Mouse (Mus musculus): Measurements from ENCODE around the gene Kif26b. TPM values are rescaled to one million over a fixed set of nuclear protein-coding genes. Genes with fewer than 3 reads are reported as not detected.

Gene Kif26b
- total and polyA plus RNA-seq, 2 experiments from 2014 or later: 3.4 to 33.7 TPM

GRCm38 (mm10) chr1:178942251-178942963 lies 413.5 kb downstream of the Kif26b start:
- no peak overlapping the region for H3K9ac ChIP-seq
- H3K27ac ChIP-seq (ENCODE audit: low read depth, low read length): no peak overlapping the region
- H3K36me3 ChIP-seq (ENCODE audit: insufficient read depth): no peaks in the 10 kb centered on the region
- DNase-seq (no peak), ATAC-seq (no peak)
- no peak for TF ChIP-seq CTCF (IDR thresholded peaks at IDR 0.05; ENCODE audit: low read depth)
- no peaks in the 10 kb centered on the region for H3K4me1 ChIP-seq (ENCODE audit: insufficient read depth)
- WGBS: 45% methylated on average over 7 of the region's 7 CpGs
- H3K27me3 ChIP-seq (ENCODE audit: insufficient read depth, low read length): no peaks in the 10 kb centered on the region
- H3K4me3 ChIP-seq (ENCODE audit: low read depth, low read length): no peak overlapping the region
- H3K4me2 ChIP-seq (ENCODE audit: low read depth): no peak overlapping the region
- no peaks in the 10 kb centered on the region for H3K9me3 ChIP-seq (ENCODE audit: low read length)

- no peak overlapping the region for H3K4me3 ChIP-seq (ENCODE audit: low read depth, low read length)
- no peaks in the 10 kb centered on the region for H3K36me3 ChIP-seq (ENCODE audit: insufficient read depth)
- 76% methylated on average over 12 of the region's 12 CpGs for WGBS
- H3K27ac ChIP-seq (ENCODE audit: low read depth, low read length): no peak overlapping the region
- TF ChIP-seq CTCF (IDR thresholded peaks at IDR 0.05; ENCODE audit: low read depth): no peak
- no peaks in the 10 kb centered on the region for H3K4me1 ChIP-seq (ENCODE audit: insufficient read depth)
- H3K9me3 ChIP-seq (ENCODE audit: low read length): 0 out of 2 replicates have a peak, but pooled peaks cover 4% of the 10 kb centered on the region
- H3K27me3 ChIP-seq (ENCODE audit: insufficient read depth, low read length): no peaks in the 10 kb centered on the region
- no peak overlapping the region for H3K4me2 ChIP-seq (ENCODE audit: low read depth)
- ATAC-seq: no peak
- H3K9ac ChIP-seq: no peak overlapping the region
- DNase-seq: no peak
Measured at GRCm38 (mm10) chr1:178952910-178953309, 424.0 kb downstream of the Kif26b start.

DNA sequence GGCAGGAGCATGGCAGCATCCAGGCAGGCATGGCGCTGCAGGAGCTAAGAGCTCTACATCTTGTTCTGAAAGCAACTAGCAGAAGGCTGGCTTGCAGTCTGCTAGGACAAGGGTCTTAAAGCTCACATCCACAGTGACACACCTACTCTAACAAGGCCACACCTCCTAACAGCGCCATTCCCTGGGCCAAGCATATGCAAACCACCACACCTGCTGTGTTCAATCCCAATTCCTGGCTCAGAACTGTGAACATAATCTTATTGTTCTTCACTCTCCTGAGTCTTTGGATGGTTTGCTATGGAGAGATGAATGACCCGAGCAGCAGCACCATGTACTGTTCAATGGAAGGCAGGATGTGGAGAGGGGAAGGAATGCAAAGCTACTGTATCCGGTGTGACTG lies 429.7 kb downstream of the Kif26b start:
- no peaks in the 10 kb centered on the region for H3K4me1 ChIP-seq (ENCODE audit: insufficient read depth)
- H3K9ac ChIP-seq: no peak overlapping the region
- no peak for TF ChIP-seq CTCF (IDR thresholded peaks at IDR 0.05; ENCODE audit: low read depth)
- no peak overlapping the region for H3K4me3 ChIP-seq (ENCODE audit: low read depth, low read length)
- ATAC-seq (no peak), DNase-seq (no peak)
- H3K9me3 ChIP-seq (ENCODE audit: low read length): no peaks in the 10 kb centered on the region
- no peaks in the 10 kb centered on the region for H3K27me3 ChIP-seq (ENCODE audit: insufficient read depth, low read length)
- H3K36me3 ChIP-seq (ENCODE audit: insufficient read depth): no peaks in the 10 kb centered on the region
- WGBS: 80% methylated on average over 4 of the region's 4 CpGs
- H3K27ac ChIP-seq (ENCODE audit: low read depth, low read length): no peak overlapping the region
- no peak overlapping the region for H3K4me2 ChIP-seq (ENCODE audit: low read depth)

DNA sequence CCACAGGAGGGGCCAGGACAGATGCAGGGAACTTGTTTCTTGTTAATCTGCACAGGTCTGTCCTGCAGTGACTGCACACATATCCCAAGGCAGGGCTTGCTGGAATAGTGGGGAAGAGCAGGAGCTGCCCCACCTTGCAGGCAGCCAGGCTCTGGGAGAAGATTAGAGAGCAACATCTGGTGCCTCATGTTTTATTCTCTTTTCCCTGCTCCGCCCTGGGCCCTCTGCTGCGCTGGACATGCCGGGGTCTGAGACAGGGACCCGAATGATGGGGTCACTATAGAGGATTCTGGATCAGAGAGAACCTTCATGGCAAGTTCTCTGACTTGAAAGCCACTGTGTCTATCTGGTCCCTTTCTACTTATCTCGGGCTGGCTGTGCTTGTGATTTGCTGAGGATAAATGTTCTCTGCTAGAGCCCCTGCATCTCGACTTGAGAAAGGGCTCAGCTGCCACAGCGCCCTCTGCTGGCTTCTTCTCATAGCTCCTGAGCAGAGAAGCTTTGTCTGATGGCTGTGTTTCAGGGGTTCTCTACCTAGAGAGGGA lies 431.2 kb downstream of the Kif26b start:
- Histone ChIP-seq H3K9me3 (ENCODE audit: low read length) (no peaks in the 10 kb centered on the region), H3K9ac (no peak overlapping the region), H3K4me2 (ENCODE audit: low read depth) (no peak overlapping the region), H3K4me3 (ENCODE audit: low read depth, low read length) (no peak overlapping the region), H3K4me1 (ENCODE audit: insufficient read depth) (no peaks in the 10 kb centered on the region), H3K27me3 (ENCODE audit: insufficient read depth, low read length) (no peaks in the 10 kb centered on the region), H3K27ac (ENCODE audit: low read depth, low read length) (no peak overlapping the region), H3K36me3 (ENCODE audit: insufficient read depth) (no peaks in the 10 kb centered on the region)
- DNase-seq: peak; percentile 91
- 40% methylated on average over 7 of the region's 7 CpGs for WGBS
- TF ChIP-seq CTCF (IDR thresholded peaks at IDR 0.05; ENCODE audit: low read depth): peak; percentile 88
- peak; percentile 87 for ATAC-seq

DNA sequence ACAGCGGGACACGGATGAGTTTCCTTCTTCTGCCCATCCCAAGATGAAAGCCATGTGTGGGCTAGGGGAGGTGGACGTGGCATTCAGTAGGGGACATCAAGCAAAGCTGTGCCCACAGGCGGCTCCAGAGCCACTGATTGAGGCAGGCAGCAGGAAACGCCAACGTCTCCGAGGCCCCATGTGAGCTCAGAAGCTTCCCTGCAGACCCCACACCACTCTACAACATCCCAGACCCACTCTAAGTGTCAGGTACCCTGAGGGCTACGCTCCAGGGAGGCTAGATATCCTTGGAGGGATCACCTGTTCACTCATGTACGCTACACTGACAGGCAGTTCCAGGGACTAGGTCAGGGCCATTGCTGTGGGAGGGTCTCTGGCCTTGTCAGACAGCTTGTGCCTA lies 432.7 kb downstream of the Kif26b start:
- Histone ChIP-seq H3K27me3 (ENCODE audit: insufficient read depth, low read length) (no peaks in the 10 kb centered on the region), H3K4me1 (ENCODE audit: insufficient read depth) (no peaks in the 10 kb centered on the region), H3K9ac (no peak overlapping the region), H3K27ac (ENCODE audit: low read depth, low read length) (no peak overlapping the region), H3K4me2 (ENCODE audit: low read depth) (no peak overlapping the region), H3K36me3 (ENCODE audit: insufficient read depth) (no peaks in the 10 kb centered on the region), H3K9me3 (ENCODE audit: low read length) (no peaks in the 10 kb centered on the region), H3K4me3 (ENCODE audit: low read depth, low read length) (no peak overlapping the region)
- DNase-seq (no peak), ATAC-seq (no peak)
- WGBS: 90% methylated on average over 9 of the region's 9 CpGs
- TF ChIP-seq CTCF (IDR thresholded peaks at IDR 0.05; ENCODE audit: low read depth): no peak

GRCm38 (mm10) chr1:178972055-178972454 lies 443.1 kb downstream of the Kif26b start:
- Histone ChIP-seq H3K4me1 (ENCODE audit: insufficient read depth) (no peaks in the 10 kb centered on the region), H3K9me3 (ENCODE audit: low read length) (no peaks in the 10 kb centered on the region), H3K4me3 (ENCODE audit: low read depth, low read length) (no peak overlapping the region), H3K27me3 (ENCODE audit: insufficient read depth, low read length) (no peaks in the 10 kb centered on the region), H3K27ac (ENCODE audit: low read depth, low read length) (no peak overlapping the region), H3K36me3 (ENCODE audit: insufficient read depth) (no peaks in the 10 kb centered on the region), H3K4me2 (ENCODE audit: low read depth) (no peak overlapping the region), H3K9ac (no peak overlapping the region)
- ATAC-seq: no peak
- 78% methylated on average over 10 of the region's 10 CpGs for WGBS
- no peak for DNase-seq
- no peak for TF ChIP-seq CTCF (IDR thresholded peaks at IDR 0.05; ENCODE audit: low read depth)

DNA sequence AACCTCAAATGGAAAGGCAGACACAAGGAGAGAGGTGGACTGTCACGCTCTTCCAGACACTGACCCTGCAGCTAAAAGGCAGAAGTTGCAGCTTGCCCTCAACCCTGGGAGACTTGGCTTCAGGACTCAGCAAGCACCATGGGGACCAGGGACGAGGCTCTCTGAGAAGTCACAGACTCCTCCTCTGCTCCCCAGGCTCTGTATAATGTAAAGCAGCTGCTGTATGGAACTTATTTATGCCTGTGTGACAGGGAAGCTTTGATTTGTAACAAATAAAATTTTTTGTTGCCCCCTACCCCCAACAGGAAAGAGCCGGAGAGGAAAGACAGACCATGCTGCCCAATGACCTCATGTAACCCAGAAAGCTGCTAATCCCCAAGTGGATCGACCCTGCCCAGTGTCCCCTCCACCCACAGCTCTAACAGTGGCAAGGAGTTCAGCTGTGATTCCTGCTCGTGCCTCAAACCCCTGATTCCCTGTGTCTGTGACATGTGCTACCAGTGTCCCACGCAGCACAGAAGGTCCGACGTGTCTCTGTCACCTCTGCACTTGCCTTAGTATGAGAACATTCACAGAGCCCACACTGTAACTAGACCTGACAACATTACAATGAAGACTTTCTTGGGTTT lies 449.8 kb downstream of the Kif26b start:
- WGBS: 65% methylated on average over 8 of the region's 8 CpGs
- Histone ChIP-seq H3K4me1 (ENCODE audit: insufficient read depth) (no peaks in the 10 kb centered on the region), H3K4me3 (ENCODE audit: low read depth, low read length) (no peak overlapping the region), H3K27ac (ENCODE audit: low read depth, low read length) (no peak overlapping the region), H3K27me3 (ENCODE audit: insufficient read depth, low read length) (no peaks in the 10 kb centered on the region), H3K4me2 (ENCODE audit: low read depth) (no peak overlapping the region), H3K9ac (no peak overlapping the region), H3K9me3 (ENCODE audit: low read length) (no peaks in the 10 kb centered on the region), H3K36me3 (ENCODE audit: insufficient read depth) (no peaks in the 10 kb centered on the region)
- DNase-seq: no peak
- no peak for TF ChIP-seq CTCF (IDR thresholded peaks at IDR 0.05; ENCODE audit: low read depth)
- ATAC-seq: no peak
